Mouse (Mus musculus): ENCODE measurements at regions not wholly inside any gene's neighbourhood (a gene's known extent, or its start where the extent isn't known, plus 50 kb on each side); places are given as distances from the start of the nearest gene placed in this dataset.

GRCm38 (mm10) chr5:41994307-41994706 is 73.5 kb upstream of the Gm16223 start:
- no peaks in the 10 kb centered on the region for H3K27me3 ChIP-seq (ENCODE audit: insufficient read depth, low read length)

GRCm38 (mm10) chr5:41983556-41983955 is 84.2 kb upstream of the Gm16223 start:
- H3K9ac ChIP-seq (replicated peaks; ENCODE audit: low read length, poor library complexity, severe bottlenecking): no peak overlapping the region
- no peak for TF ChIP-seq CTCF (IDR thresholded peaks at IDR 0.05)
- H3K36me3 ChIP-seq (ENCODE audit: insufficient read depth, low read length): no peaks in the 10 kb centered on the region
- no peak overlapping the region for H3K4me2 ChIP-seq (ENCODE audit: low read depth, low read length, poor library complexity, severe bottlenecking)
- no peaks in the 10 kb centered on the region for H3K27me3 ChIP-seq (ENCODE audit: insufficient read depth, low read length)
- H3K4me1 ChIP-seq (ENCODE audit: insufficient read depth, low read length): no peaks in the 10 kb centered on the region
- no peaks in the 10 kb centered on the region for H3K9me3 ChIP-seq (ENCODE audit: low read length)
- no peak overlapping the region for H3K27ac ChIP-seq (ENCODE audit: low read depth, low read length)
- 53% methylated on average over 4 of the region's 4 CpGs for WGBS
- no peak overlapping the region for H3K4me3 ChIP-seq (ENCODE audit: low read depth, low read length)
- DNase-seq (ENCODE audit: low spot score): no peak
- no peak for ATAC-seq (ENCODE audit: low FRiP score)

More at GRCm38 (mm10) chr5:41994307-41994706, 73.5 kb upstream of the Gm16223 start:
- TF ChIP-seq CTCF (IDR thresholded peaks at IDR 0.05): no peak
- H3K9me3 ChIP-seq (ENCODE audit: low read length): no peaks in the 10 kb centered on the region
- no peak overlapping the region for H3K9ac ChIP-seq (replicated peaks; ENCODE audit: low read length, poor library complexity, severe bottlenecking)
- H3K4me1 ChIP-seq (ENCODE audit: insufficient read depth, low read length): no peaks in the 10 kb centered on the region
- 88% methylated on average over 2 of the region's 2 CpGs for WGBS
- no peak overlapping the region for H3K4me2 ChIP-seq (ENCODE audit: low read depth, low read length, poor library complexity, severe bottlenecking)
- DNase-seq (ENCODE audit: low spot score) (no peak), ATAC-seq (ENCODE audit: low FRiP score) (no peak)
- no peaks in the 10 kb centered on the region for H3K36me3 ChIP-seq (ENCODE audit: insufficient read depth, low read length)
- H3K27ac ChIP-seq (ENCODE audit: low read depth, low read length): no peak overlapping the region
- no peak overlapping the region for H3K4me3 ChIP-seq (ENCODE audit: low read depth, low read length)

- no peaks in the 10 kb centered on the region for H3K36me3 ChIP-seq (ENCODE audit: insufficient read depth, low read length)
- no peaks in the 10 kb centered on the region for H3K27me3 ChIP-seq (ENCODE audit: insufficient read depth, low read length)
- H3K27ac ChIP-seq (ENCODE audit: low read depth, low read length): no peak overlapping the region
- H3K4me1 ChIP-seq (ENCODE audit: insufficient read depth, low read length): no peaks in the 10 kb centered on the region
- H3K4me2 ChIP-seq (ENCODE audit: low read depth, low read length, poor library complexity, severe bottlenecking): no peak overlapping the region
- no peak for ATAC-seq (ENCODE audit: low FRiP score)
- H3K9me3 ChIP-seq (ENCODE audit: low read length): no peaks in the 10 kb centered on the region
- H3K4me3 ChIP-seq (ENCODE audit: low read depth, low read length): no peak overlapping the region
- no peak overlapping the region for H3K9ac ChIP-seq (replicated peaks; ENCODE audit: low read length, poor library complexity, severe bottlenecking)
- DNase-seq (ENCODE audit: low spot score): no peak
- TF ChIP-seq CTCF (IDR thresholded peaks at IDR 0.05): no peak
Measured at GRCm38 (mm10) chr5:41975535-41975934, 92.2 kb upstream of the Gm16223 start.

- TF ChIP-seq CTCF (IDR thresholded peaks at IDR 0.05): peak; percentile 48
- no peaks in the 10 kb centered on the region for H3K9me3 ChIP-seq (ENCODE audit: low read length)
- WGBS: 82% methylated on average over 1 of the region's 1 CpGs
- no peak overlapping the region for H3K9ac ChIP-seq (replicated peaks; ENCODE audit: low read length, poor library complexity, severe bottlenecking)
- no peaks in the 10 kb centered on the region for H3K36me3 ChIP-seq (ENCODE audit: insufficient read depth, low read length)
- H3K4me2 ChIP-seq (ENCODE audit: low read depth, low read length, poor library complexity, severe bottlenecking): no peak overlapping the region
- H3K4me3 ChIP-seq (ENCODE audit: low read depth, low read length): no peak overlapping the region
- no peak overlapping the region for H3K27ac ChIP-seq (ENCODE audit: low read depth, low read length)
- H3K27me3 ChIP-seq (ENCODE audit: insufficient read depth, low read length): no peaks in the 10 kb centered on the region
- no peak for ATAC-seq (ENCODE audit: low FRiP score)
- DNase-seq (ENCODE audit: low spot score): no peak
- no peaks in the 10 kb centered on the region for H3K4me1 ChIP-seq (ENCODE audit: insufficient read depth, low read length)
Measured at GRCm38 (mm10) chr5:41971201-41971600, 96.6 kb upstream of the Gm16223 start.

- Histone ChIP-seq H3K27me3 (ENCODE audit: insufficient read depth, low read length) (no peaks in the 10 kb centered on the region), H3K36me3 (ENCODE audit: insufficient read depth, low read length) (no peaks in the 10 kb centered on the region), H3K4me1 (ENCODE audit: insufficient read depth, low read length) (no peaks in the 10 kb centered on the region), H3K4me3 (ENCODE audit: low read depth, low read length) (no peak overlapping the region), H3K9ac (replicated peaks; ENCODE audit: low read length, poor library complexity, severe bottlenecking) (no peak overlapping the region), H3K27ac (ENCODE audit: low read depth, low read length) (no peak overlapping the region), H3K9me3 (ENCODE audit: low read length) (no peaks in the 10 kb centered on the region), H3K4me2 (ENCODE audit: low read depth, low read length, poor library complexity, severe bottlenecking) (no peak overlapping the region)
- no peak for TF ChIP-seq CTCF (IDR thresholded peaks at IDR 0.05)
- WGBS: 82% methylated on average over 1 of the region's 1 CpGs
- ATAC-seq (ENCODE audit: low FRiP score): no peak
- DNase-seq (ENCODE audit: low spot score): no peak
Measured at GRCm38 (mm10) chr5:41966958-41967357, 100.8 kb upstream of the Gm16223 start.

- no peak overlapping the region for H3K4me2 ChIP-seq (ENCODE audit: low read depth, low read length, poor library complexity, severe bottlenecking)
- H3K27me3 ChIP-seq (ENCODE audit: insufficient read depth, low read length): no peaks in the 10 kb centered on the region
- no peaks in the 10 kb centered on the region for H3K36me3 ChIP-seq (ENCODE audit: insufficient read depth, low read length)
- peak; percentile 73 for ATAC-seq (ENCODE audit: low FRiP score)
- no peak overlapping the region for H3K4me3 ChIP-seq (ENCODE audit: low read depth, low read length)
- WGBS: 59% methylated on average over 7 of the region's 7 CpGs
- no peak overlapping the region for H3K27ac ChIP-seq (ENCODE audit: low read depth, low read length)
- no peaks in the 10 kb centered on the region for H3K9me3 ChIP-seq (ENCODE audit: low read length)
- DNase-seq (ENCODE audit: low spot score): peak; percentile 85
- H3K9ac ChIP-seq (replicated peaks; ENCODE audit: low read length, poor library complexity, severe bottlenecking): no peak overlapping the region
- H3K4me1 ChIP-seq (ENCODE audit: insufficient read depth, low read length): 0 out of 2 replicates have a peak, but pooled peaks cover 4% of the 10 kb centered on the region
- TF ChIP-seq CTCF (IDR thresholded peaks at IDR 0.05): no peak; the same call in none of the 2 replicates
Measured at GRCm38 (mm10) chr5:41947114-41947640, 103.1 kb upstream of the Bod1l start.

All from midbrain, postnatal 0 days (tissue).